ENCODE assay signal across 29 mouse cellular contexts in genomic region chr12:35207605-35208004, GRCm38 (mm10).
DNase-seq lines count a peak whose midpoint lies in the region; ATAC-seq and TF ChIP-seq lines count a peak whose summit lies in the region.
"Had no signal": no experiment of that assay in that cellular context is flagged by ENCODE, and none has a peak within 500 bp of the region (broad histone marks: within the 10 kb centered on the region; RNA-seq: fewer than 3 reads in every experiment).

No protein-coding gene starts in this region.

- H3K4me3 ChIP-seq in lung, embryonic 14.5 days (ENCODE audit: low read depth, low read length) = no peak overlapping the region
- no peak overlapping the region for H3K4me3 ChIP-seq in hindbrain, embryonic 16.5 days (ENCODE audit: low read length)
- H3K4me3 ChIP-seq: embryonic facial prominence, embryonic 15.5 days; erythroblast, embryonic 14.5 days; forebrain, embryonic 12.5 days; forebrain, embryonic 15.5 days; heart, adult 2 months; heart, embryonic 10.5 days; heart, embryonic 13.5 days; hindbrain, embryonic 12.5 days; hindbrain, embryonic 15.5 days; intestine, embryonic 15.5 days had no signal

- H3K9ac ChIP-seq in lung, embryonic 14.5 days = no peak overlapping the region
- no peak overlapping the region for H3K9ac ChIP-seq in hindbrain, embryonic 16.5 days (ENCODE audit: low read depth, low read length)
- H3K9ac ChIP-seq: embryonic facial prominence, embryonic 15.5 days; forebrain, embryonic 12.5 days; forebrain, embryonic 15.5 days; heart, embryonic 13.5 days; hindbrain, embryonic 12.5 days; hindbrain, embryonic 15.5 days; intestine, embryonic 15.5 days had no signal

- no peaks in the 10 kb centered on the region for H3K36me3 ChIP-seq in lung, embryonic 14.5 days (ENCODE audit: insufficient read depth)
- H3K36me3 ChIP-seq in hindbrain, embryonic 16.5 days (ENCODE audit: control insufficient read depth, insufficient read depth, low read length) = no peaks in the 10 kb centered on the region
- H3K36me3 ChIP-seq: embryonic facial prominence, embryonic 15.5 days; forebrain, embryonic 12.5 days; forebrain, embryonic 15.5 days; G1E; heart, embryonic 10.5 days; heart, embryonic 13.5 days; hindbrain, embryonic 12.5 days; hindbrain, embryonic 15.5 days; intestine, embryonic 15.5 days had no signal

- no peak overlapping the region for H3K27ac ChIP-seq in lung, embryonic 14.5 days (ENCODE audit: low read depth)
- H3K27ac ChIP-seq in hindbrain, embryonic 16.5 days (ENCODE audit: low read depth, low read length) = no peak overlapping the region
- H3K27ac ChIP-seq: embryonic facial prominence, embryonic 15.5 days; forebrain, embryonic 12.5 days; forebrain, embryonic 15.5 days; heart, adult 2 months; heart, embryonic 10.5 days; heart, embryonic 13.5 days; hindbrain, embryonic 12.5 days; hindbrain, embryonic 15.5 days; intestine, embryonic 15.5 days had no signal

- no peaks in the 10 kb centered on the region for H3K27me3 ChIP-seq in lung, embryonic 14.5 days (ENCODE audit: insufficient read depth, low read length)
- no peaks in the 10 kb centered on the region for H3K27me3 ChIP-seq in hindbrain, embryonic 16.5 days (replicated peaks; ENCODE audit: control insufficient read depth, insufficient read depth, low read length)
- H3K27me3 ChIP-seq: CH12.LX; embryonic facial prominence, embryonic 15.5 days; forebrain, embryonic 12.5 days; forebrain, embryonic 15.5 days; heart, embryonic 13.5 days; hindbrain, embryonic 12.5 days; hindbrain, embryonic 15.5 days; intestine, embryonic 15.5 days had no signal

- H3K4me2 ChIP-seq in lung, embryonic 14.5 days = no peak overlapping the region
- no peak overlapping the region for H3K4me2 ChIP-seq in hindbrain, embryonic 16.5 days (ENCODE audit: low read length)
- H3K4me2 ChIP-seq: embryonic facial prominence, embryonic 15.5 days; forebrain, embryonic 12.5 days; forebrain, embryonic 15.5 days; heart, embryonic 13.5 days; hindbrain, embryonic 12.5 days; hindbrain, embryonic 15.5 days; intestine, embryonic 15.5 days had no signal

- H3K9me3 ChIP-seq in lung, embryonic 14.5 days (ENCODE audit: low read depth, low read length) = no peaks in the 10 kb centered on the region
- no peaks in the 10 kb centered on the region for H3K9me3 ChIP-seq in hindbrain, embryonic 16.5 days (ENCODE audit: control insufficient read depth, low read length)
- H3K9me3 ChIP-seq: embryonic facial prominence, embryonic 15.5 days; forebrain, embryonic 12.5 days; forebrain, embryonic 15.5 days; heart, embryonic 10.5 days; heart, embryonic 13.5 days; hindbrain, embryonic 12.5 days; hindbrain, embryonic 15.5 days; intestine, embryonic 15.5 days had no signal

- DNase-seq in lung, embryonic 14.5 days = peak; percentile 7
- no peak for DNase-seq in lung, adult 18-20 months
- DNase-seq in NIH3T3 (ENCODE audit: low read depth) (peak; percentile 25), ZHBTc4 (ENCODE audit: low read depth, low spot score) (peak; percentile 19)
- DNase-seq: adrenal gland, adult 2 months; adrenal gland, postnatal 14 days; B cell, adult 2 months; cerebellum, adult 11 months; cerebellum, adult 2 months; cerebellum, adult 9-11 months; cerebellum, postnatal 25 days; embryo, embryonic 11 days; gastrocnemius, postnatal 10 days; gastrocnemius, postnatal 36 days; heart, adult 2 months; kidney, adult 11 months had no signal

- no peak for ATAC-seq in lung, embryonic 14.5 days (ENCODE audit: insufficient read depth)
- no peak for ATAC-seq in activated CD4-positive, CD25-positive, alpha-beta regulatory T cell, adult 4 months
- ATAC-seq in hindbrain, embryonic 16.5 days = no peak
- ATAC-seq: forebrain, embryonic 15.5 days; intestine, embryonic 15.5 days had no signal

- no peak for TF ChIP-seq CTCF in lung, embryonic 14.5 days (IDR thresholded peaks at IDR 0.05; ENCODE audit: low read depth)

- H3K4me1 ChIP-seq in lung, embryonic 14.5 days (ENCODE audit: insufficient read depth) = no peaks in the 10 kb centered on the region
- no peaks in the 10 kb centered on the region for H3K4me1 ChIP-seq in hindbrain, embryonic 16.5 days (ENCODE audit: control insufficient read depth, insufficient read depth, low read depth, low read length)
- H3K4me1 ChIP-seq: embryonic facial prominence, embryonic 15.5 days; forebrain, embryonic 12.5 days; forebrain, embryonic 15.5 days; heart, embryonic 10.5 days; heart, embryonic 13.5 days; hindbrain, embryonic 12.5 days; hindbrain, embryonic 15.5 days; intestine, embryonic 15.5 days had no signal

- 75% methylated on average over 3 of the region's 3 CpGs for WGBS in lung, embryonic 14.5 days
- 77% methylated on average over 3 of the region's 3 CpGs for WGBS in hindbrain, embryonic 16.5 days

Comparison
In these comparisons a context has a peak if more than half of its experiments do, and no peak if none do; other contexts are left out.
1. DNase-seq: peak in lung, embryonic 14.5 days (single experiment), NIH3T3 (single experiment) and ZHBTc4 (single experiment); none in lung, adult 18-20 months (0 of 2).